In the genomic region with DNA sequence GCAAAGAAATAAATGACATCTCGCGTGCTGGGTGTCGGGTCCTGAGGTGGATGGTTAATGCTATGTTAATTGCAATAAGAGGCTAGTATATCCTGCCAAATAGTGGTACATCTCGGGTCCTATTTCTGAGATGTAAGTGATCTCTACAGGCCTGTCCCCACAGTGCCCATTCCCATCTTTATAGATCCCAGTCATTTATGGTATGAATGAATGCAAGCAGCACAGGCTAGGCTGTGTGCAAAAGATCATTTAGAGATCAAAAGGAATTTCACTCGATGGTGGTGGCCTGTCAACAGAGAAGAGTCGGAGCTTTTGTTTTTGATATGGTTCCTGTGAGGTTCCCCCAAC, we compare ENCODE assay signal across 8 mouse cellular contexts. TPM values are rescaled to one million over a fixed set of nuclear protein-coding genes. Genes with fewer than 3 reads are reported as not detected.
DNase-seq lines count a peak whose midpoint lies in the region; ATAC-seq lines count a peak whose summit lies in the region.
"Had no signal": no experiment of that assay in that cellular context is flagged by ENCODE, and none has a peak within 500 bp of the region (broad histone marks: within the 10 kb centered on the region; RNA-seq: fewer than 3 reads in every experiment).

No protein-coding gene starts in this region.

- no peak for DNase-seq in urinary bladder, postnatal 14 days (ENCODE audit: low spot score)
- DNase-seq in cerebellum, adult 9-10 months: no peak
- DNase-seq: kidney, adult 11 months had no signal

- no peaks in the 10 kb centered on the region for H3K36me3 ChIP-seq in megakaryocyte, embryonic 14.5 days (replicated peaks; ENCODE audit: low read length)
- no peaks in the 10 kb centered on the region for H3K36me3 ChIP-seq in forebrain, embryonic 13.5 days (ENCODE audit: poor library complexity, severe bottlenecking)
- no peaks in the 10 kb centered on the region; the same call in 1 of the 2 replicates for H3K36me3 ChIP-seq in limb, embryonic 12.5 days
- no peaks in the 10 kb centered on the region; the same call in 1 of the 2 replicates for H3K36me3 ChIP-seq in stomach, embryonic 14.5 days (ENCODE audit: control insufficient read depth, insufficient read depth, low read length)

- peak overlapping the region; percentile 80; the same call in 1 of the 2 replicates for H3K9ac ChIP-seq in forebrain, embryonic 13.5 days
- H3K9ac ChIP-seq in limb, embryonic 12.5 days (replicated peaks): peak overlapping the region; percentile 76; the same call in 1 of the 2 replicates
- H3K9ac ChIP-seq in stomach, embryonic 14.5 days (replicated peaks; ENCODE audit: low read depth, low read length): no peak overlapping the region

- no peaks in the 10 kb centered on the region for H3K9me3 ChIP-seq in megakaryocyte, embryonic 14.5 days
- no peaks in the 10 kb centered on the region for H3K9me3 ChIP-seq in forebrain, embryonic 13.5 days (replicated peaks)
- no peaks in the 10 kb centered on the region for H3K9me3 ChIP-seq in limb, embryonic 12.5 days
- H3K9me3 ChIP-seq in stomach, embryonic 14.5 days (ENCODE audit: control insufficient read depth, low read depth, low read length): no peaks in the 10 kb centered on the region

- 16% methylated on average over 6 of the region's 6 CpGs for WGBS in forebrain, embryonic 13.5 days
- 24% methylated on average over 6 of the region's 6 CpGs for WGBS in limb, embryonic 12.5 days
- WGBS in stomach, embryonic 14.5 days: 16% methylated on average over 6 of the region's 6 CpGs

- peak overlapping the region; percentile 94 for H3K4me3 ChIP-seq in megakaryocyte, embryonic 14.5 days (replicated peaks)
- peak overlapping the region; percentile 77 for H3K4me3 ChIP-seq in forebrain, embryonic 13.5 days
- H3K4me3 ChIP-seq in limb, embryonic 12.5 days (replicated peaks): peak overlapping the region; percentile 74
- peak overlapping the region; percentile 66 for H3K4me3 ChIP-seq in stomach, embryonic 14.5 days (ENCODE audit: low read depth, low read length)

- H3K27me3 ChIP-seq in megakaryocyte, embryonic 14.5 days (replicated peaks): peaks cover 46% of the 10 kb centered on the region
- H3K27me3 ChIP-seq in forebrain, embryonic 13.5 days: 0 out of 2 replicates have a peak, but pooled peaks cover 4% of the 10 kb centered on the region
- peaks cover 13% of the 10 kb centered on the region for H3K27me3 ChIP-seq in limb, embryonic 12.5 days
- H3K27me3 ChIP-seq in stomach, embryonic 14.5 days (ENCODE audit: control insufficient read depth, insufficient read depth, low read length): no peaks in the 10 kb centered on the region

- peak overlapping the region; percentile 82 for H3K4me2 ChIP-seq in forebrain, embryonic 13.5 days
- peak overlapping the region; percentile 86 for H3K4me2 ChIP-seq in limb, embryonic 12.5 days
- peak overlapping the region; percentile 88 for H3K4me2 ChIP-seq in stomach, embryonic 14.5 days (replicated peaks; ENCODE audit: low read depth, low read length)

- ATAC-seq in megakaryocyte, adult 5-6 weeks (ENCODE audit: poor library complexity, severe bottlenecking): no peak
- peak; percentile 34 for ATAC-seq in forebrain, embryonic 13.5 days
- no peak for ATAC-seq in limb, embryonic 12.5 days (ENCODE audit: insufficient number of reproducible peaks, insufficient read depth, low FRiP score, low TSS enrichment, low read depth)
- peak; percentile 10; the same call in 1 of the 2 replicates for ATAC-seq in stomach, embryonic 14.5 days (ENCODE audit: insufficient number of reproducible peaks, insufficient read depth, low FRiP score, low read depth)

- no peak overlapping the region for H3K27ac ChIP-seq in forebrain, embryonic 13.5 days
- no peak overlapping the region for H3K27ac ChIP-seq in limb, embryonic 12.5 days
- H3K27ac ChIP-seq in stomach, embryonic 14.5 days (ENCODE audit: low read length): no peak overlapping the region

- H3K4me1 ChIP-seq in megakaryocyte, embryonic 14.5 days: peaks cover 18% of the 10 kb centered on the region
- H3K4me1 ChIP-seq in forebrain, embryonic 13.5 days: peaks cover 13% of the 10 kb centered on the region
- H3K4me1 ChIP-seq in limb, embryonic 12.5 days (replicated peaks): peaks cover 16% of the 10 kb centered on the region
- peaks cover 5% of the 10 kb centered on the region; the same call in 1 of the 2 replicates for H3K4me1 ChIP-seq in stomach, embryonic 14.5 days (ENCODE audit: control insufficient read depth, insufficient read depth, low read length)

RNA-seq across cellular contexts. Expression of a gene that starts 0.8 kb away (rescaled TPM):
- not detected in 2 replicates for polyA plus RNA-seq in megakaryocyte, embryonic 14.5 days (2012; ENCODE audit: insufficient read depth, low replicate concordance)
- not detected in 2 replicates for total RNA-seq in megakaryocyte, adult 5-6 weeks (2015)
- total RNA-seq in megakaryocyte, adult 5-6 weeks (2017): not detected in 2 replicates
- 0.34 and 0.55 TPM in 2 replicates for polyA plus RNA-seq in forebrain, embryonic 13.5 days (2015; fragmentation: Nextera tagmentation; extraction: Ambion mirVana)
- 1.1 and 1.4 TPM in 2 replicates for polyA plus RNA-seq in limb, embryonic 12.5 days (2016; fragmentation: Nextera tagmentation; extraction: Ambion mirVana)
- 0.68 and 1.2 TPM in 2 replicates for polyA plus RNA-seq in stomach, embryonic 14.5 days (2014; fragmentation: Nextera tagmentation; extraction: Ambion mirVana)

RNA-seq across cellular contexts. Expression of a gene that starts 31.6 kb away (rescaled TPM):
- 4.9 and 12.6 TPM in 2 replicates for polyA plus RNA-seq in megakaryocyte, embryonic 14.5 days (2012; ENCODE audit: insufficient read depth, low replicate concordance)
- 48.3 and 76.1 TPM in 2 replicates for total RNA-seq in megakaryocyte, adult 5-6 weeks (2015)
- 42.4 and 43.3 TPM in 2 replicates for total RNA-seq in megakaryocyte, adult 5-6 weeks (2017)
- 24.7 and 27.7 TPM in 2 replicates for polyA plus RNA-seq in forebrain, embryonic 13.5 days (2015; fragmentation: Nextera tagmentation; extraction: Ambion mirVana)
- 40.8 and 46.2 TPM in 2 replicates for polyA plus RNA-seq in limb, embryonic 12.5 days (2016; fragmentation: Nextera tagmentation; extraction: Ambion mirVana)
- 41.0 and 47.7 TPM in 2 replicates for polyA plus RNA-seq in stomach, embryonic 14.5 days (2014; fragmentation: Nextera tagmentation; extraction: Ambion mirVana)

RNA-seq across cellular contexts. Expression of a gene that starts 42.7 kb away (rescaled TPM):
- polyA plus RNA-seq in megakaryocyte, embryonic 14.5 days (2012; ENCODE audit: insufficient read depth, low replicate concordance): 0.67 TPM in 1 of 2 replicates, not detected in the other
- 33.1 and 36.4 TPM in 2 replicates for total RNA-seq in megakaryocyte, adult 5-6 weeks (2015)
- total RNA-seq in megakaryocyte, adult 5-6 weeks (2017): 25.7 and 29.0 TPM in 2 replicates
- 6.3 and 6.8 TPM in 2 replicates for polyA plus RNA-seq in forebrain, embryonic 13.5 days (2015; fragmentation: Nextera tagmentation; extraction: Ambion mirVana)
- polyA plus RNA-seq in limb, embryonic 12.5 days (2016; fragmentation: Nextera tagmentation; extraction: Ambion mirVana): 23.5 and 24.5 TPM in 2 replicates
- 63.4 and 67.3 TPM in 2 replicates for polyA plus RNA-seq in stomach, embryonic 14.5 days (2014; fragmentation: Nextera tagmentation; extraction: Ambion mirVana)

RNA-seq across cellular contexts. Expression of a gene that starts 50.7 kb away (rescaled TPM):
- polyA plus RNA-seq in megakaryocyte, embryonic 14.5 days (2012; ENCODE audit: insufficient read depth, low replicate concordance): 1.7 and 2.9 TPM in 2 replicates
- 11.2 and 11.8 TPM in 2 replicates for total RNA-seq in megakaryocyte, adult 5-6 weeks (2015)
- 13.0 and 14.6 TPM in 2 replicates for total RNA-seq in megakaryocyte, adult 5-6 weeks (2017)
- 4.2 and 5.9 TPM in 2 replicates for polyA plus RNA-seq in forebrain, embryonic 13.5 days (2015; fragmentation: Nextera tagmentation; extraction: Ambion mirVana)
- polyA plus RNA-seq in limb, embryonic 12.5 days (2016; fragmentation: Nextera tagmentation; extraction: Ambion mirVana): 9.2 and 11.6 TPM in 2 replicates
- polyA plus RNA-seq in stomach, embryonic 14.5 days (2014; fragmentation: Nextera tagmentation; extraction: Ambion mirVana): 14.4 and 16.9 TPM in 2 replicates

RNA-seq across cellular contexts. Expression of a gene that starts 58.8 kb away (rescaled TPM):
- polyA plus RNA-seq in megakaryocyte, embryonic 14.5 days (2012; ENCODE audit: insufficient read depth, low replicate concordance): not detected in 2 replicates
- total RNA-seq in megakaryocyte, adult 5-6 weeks (2015): not detected in 2 replicates
- not detected in 2 replicates for total RNA-seq in megakaryocyte, adult 5-6 weeks (2017)
- 7.7 and 8.7 TPM in 2 replicates for polyA plus RNA-seq in forebrain, embryonic 13.5 days (2015; fragmentation: Nextera tagmentation; extraction: Ambion mirVana)
- polyA plus RNA-seq in limb, embryonic 12.5 days (2016; fragmentation: Nextera tagmentation; extraction: Ambion mirVana): 14.5 and 16.8 TPM in 2 replicates
- 10.2 and 11.8 TPM in 2 replicates for polyA plus RNA-seq in stomach, embryonic 14.5 days (2014; fragmentation: Nextera tagmentation; extraction: Ambion mirVana)

Comparison
In these comparisons a context has a peak if more than half of its experiments do, and no peak if none do; other contexts are left out.
1. ATAC-seq: peak in forebrain, embryonic 13.5 days (single experiment) and stomach, embryonic 14.5 days (single experiment); none in megakaryocyte, adult 5-6 weeks (single experiment) and limb, embryonic 12.5 days (single experiment).
2. Peak in every context shown above with its lines, with median percentiles within 50 percentile points of each other: H3K4me3 ChIP-seq and H3K4me2 ChIP-seq.